Mouse (Mus musculus) cerebellum, adult 11 months (tissue): ENCODE measurements at regions not wholly inside any gene's neighbourhood (a gene's known extent, or its start where the extent isn't known, plus 50 kb on each side); places are given as distances from the start of the nearest gene placed in this dataset.

Experiments used
- DNase-seq: peaks from one replicate; pipeline ENCODE4 v3.0.0; 2022

GRCm38 (mm10) chr13:115671685-115672084, 569.9 kb upstream of the Itga1 start:
- DNase-seq = no peak

GRCm38 (mm10) chr13:115669516-115669915, 567.8 kb upstream of the Itga1 start:
- DNase-seq = no peak

GRCm38 (mm10) chr13:115655134-115655533, 553.4 kb upstream of the Itga1 start:
- DNase-seq = no peak

GRCm38 (mm10) chr13:115652935-115653334, 551.2 kb upstream of the Itga1 start:
- no peak for DNase-seq

GRCm38 (mm10) chr13:115652352-115652751, 550.6 kb upstream of the Itga1 start:
- no peak for DNase-seq

- no peak for DNase-seq
Measured at GRCm38 (mm10) chr13:115631410-115632105, 529.8 kb upstream of the Itga1 start.

- DNase-seq = no peak
Measured at GRCm38 (mm10) chr13:115630603-115631002, 528.8 kb upstream of the Itga1 start.

GRCm38 (mm10) chr13:115613174-115613573, 511.4 kb upstream of the Itga1 start:
- DNase-seq = no peak

- no peak for DNase-seq
Measured at GRCm38 (mm10) chr13:115606441-115606840, 504.7 kb upstream of the Itga1 start.

GRCm38 (mm10) chr13:115595126-115595671, 493.4 kb upstream of the Itga1 start:
- DNase-seq = no peak

GRCm38 (mm10) chr13:115575967-115576366, 474.2 kb upstream of the Itga1 start:
- DNase-seq = no peak

GRCm38 (mm10) chr13:115575052-115575891, 473.5 kb upstream of the Itga1 start:
- DNase-seq = no peak

GRCm38 (mm10) chr13:115541167-115541566, 439.4 kb upstream of the Itga1 start:
- DNase-seq = no peak

- DNase-seq = no peak
Measured at GRCm38 (mm10) chr13:115535900-115536299, 434.1 kb upstream of the Itga1 start.

- DNase-seq = no peak
Measured at GRCm38 (mm10) chr13:115513914-115514313, 412.1 kb upstream of the Itga1 start.

- no peak for DNase-seq
Measured at GRCm38 (mm10) chr13:115512214-115512613, 410.4 kb upstream of the Itga1 start.

GRCm38 (mm10) chr13:115508646-115509045, 406.9 kb upstream of the Itga1 start:
- no peak for DNase-seq

GRCm38 (mm10) chr13:115494399-115494798, 392.6 kb upstream of the Itga1 start:
- DNase-seq = no peak

- no peak for DNase-seq
Measured at GRCm38 (mm10) chr13:115475861-115476260, 374.1 kb upstream of the Itga1 start.

GRCm38 (mm10) chr13:115465689-115466088, 363.9 kb upstream of the Itga1 start:
- DNase-seq = no peak

- no peak for DNase-seq
Measured at GRCm38 (mm10) chr13:115451244-115451643, 349.5 kb upstream of the Itga1 start.

- DNase-seq = no peak
Measured at GRCm38 (mm10) chr13:115427091-115428033, 325.6 kb upstream of the Itga1 start.
